Mouse (Mus musculus) erythroblast, embryonic 14.5 days (primary cell): Measurements from ENCODE around the gene Atp5f1. TPM values are rescaled to one million over a fixed set of nuclear protein-coding genes. Genes with fewer than 3 reads are reported as not detected.

Experiments used
- H3K27me3 ChIP-seq: 2 replicates; pipeline ENCODE4 v1.6.1; 2012; ENCODE audit warnings: inconsistent platforms; ENCODE audit not compliant: control insufficient read depth
- H3K36me3 ChIP-seq: 2 replicates; pipeline ENCODE4 v1.6.1; 2012; ENCODE audit warnings: mild to moderate bottlenecking, inconsistent platforms; ENCODE audit not compliant: control insufficient read depth
- H3K4me1 ChIP-seq: 2 replicates; pipeline ENCODE4 v1.6.1; 2012; ENCODE audit warnings: inconsistent platforms; ENCODE audit not compliant: control insufficient read depth
- H3K4me3 ChIP-seq: replicated peaks from 2 replicates; pipeline ENCODE3; 2012; ENCODE audit warnings: moderate library complexity, mild to moderate bottlenecking, inconsistent platforms
- H3K9me3 ChIP-seq: 2 replicates; pipeline ENCODE4 v1.6.1; 2012; ENCODE audit warnings: low read length, inconsistent platforms, mixed read lengths; ENCODE audit not compliant: control insufficient read depth
- GATA1 ChIP-seq: IDR thresholded peaks from 2 replicates; pipeline ENCODE4 v1.6.1; 2012; ENCODE audit warnings: low read length, inconsistent platforms, mixed read lengths
- TAL1 ChIP-seq: IDR thresholded peaks from 3 replicates; pipeline ENCODE4 v1.6.1; 2012; ENCODE audit warnings: low read length, inconsistent platforms, mixed read lengths
- polyA plus RNA-seq: library from polyadenylated mRNA; stranded (reverse); fragments of >175 nt; gene quantifications from 2 replicates; pipeline ENCODE4 v1.2.3, GENCODE M21; 2012

The Atp5f1 gene
- polyA plus RNA-seq, 1 experiment, result 25.2 TPM

DNA sequence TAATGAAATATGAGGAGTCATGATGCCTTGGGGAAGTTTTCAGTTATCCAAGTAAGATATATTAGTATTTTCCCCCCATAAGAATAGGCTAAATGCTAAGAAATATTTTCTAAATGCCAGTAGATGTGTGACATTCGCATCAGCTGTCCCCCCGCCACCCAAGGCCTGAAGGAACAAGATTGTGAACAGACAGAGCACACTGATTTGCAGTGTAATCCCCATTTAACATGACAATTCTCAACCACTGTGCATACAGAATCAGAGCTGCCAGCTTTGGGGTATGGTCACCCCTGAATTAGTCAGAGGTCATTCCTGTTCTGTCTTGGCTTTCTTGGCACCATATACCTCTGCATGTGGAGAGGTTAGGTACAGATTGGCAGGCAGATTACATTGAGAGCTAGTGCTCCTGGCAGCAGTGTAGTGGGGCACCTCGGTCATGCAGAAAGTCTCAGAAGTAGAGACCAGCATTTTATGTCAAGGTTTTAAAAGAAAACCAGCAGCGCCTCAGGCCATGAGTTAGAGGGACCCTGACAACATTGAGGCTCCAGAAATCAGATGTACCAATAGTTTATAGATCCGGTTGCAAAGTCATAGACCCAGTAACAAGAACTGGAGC, 12.0 kb upstream of the Atp5f1 start:
- peaks cover 32% of the 10 kb centered on the region for H3K36me3 ChIP-seq
- no peak overlapping the region for H3K4me3 ChIP-seq
- no peaks in the 10 kb centered on the region for H3K9me3 ChIP-seq
- TF ChIP-seq TAL1, result no peak
- TF ChIP-seq GATA1, result no peak
- no peaks in the 10 kb centered on the region for H3K27me3 ChIP-seq
- H3K4me1 ChIP-seq, result no peaks in the 10 kb centered on the region

DNA sequence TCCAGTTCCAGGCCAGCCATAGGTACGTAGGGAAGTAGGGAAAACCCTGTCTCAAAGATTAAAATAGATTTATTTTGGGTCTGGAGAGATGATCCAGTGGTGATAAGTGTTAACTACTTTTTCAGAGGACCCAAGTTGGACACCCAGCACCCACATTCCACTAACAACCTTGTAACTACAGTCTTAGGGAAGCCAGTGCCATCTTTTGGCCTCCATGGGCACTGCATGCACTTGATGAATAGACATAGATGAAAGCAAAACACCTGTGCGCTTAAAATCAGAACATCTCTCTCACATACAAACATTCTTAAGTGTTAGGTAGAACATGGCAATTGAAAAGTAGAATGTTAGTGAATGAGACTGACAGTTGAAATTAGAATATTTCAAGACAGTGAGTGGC, 801 bp upstream of the Atp5f1 start:
- Histone ChIP-seq H3K4me1 (peaks cover 35% of the 10 kb centered on the region), H3K36me3 (peaks cover 69% of the 10 kb centered on the region), H3K4me3 (peak overlapping the region; percentile 75), H3K9me3 (peaks cover 2% of the 10 kb centered on the region; the same call in 1 of the 2 replicates), H3K27me3 (no peaks in the 10 kb centered on the region)
- TF ChIP-seq TAL1 (no peak), GATA1 (no peak)

DNA sequence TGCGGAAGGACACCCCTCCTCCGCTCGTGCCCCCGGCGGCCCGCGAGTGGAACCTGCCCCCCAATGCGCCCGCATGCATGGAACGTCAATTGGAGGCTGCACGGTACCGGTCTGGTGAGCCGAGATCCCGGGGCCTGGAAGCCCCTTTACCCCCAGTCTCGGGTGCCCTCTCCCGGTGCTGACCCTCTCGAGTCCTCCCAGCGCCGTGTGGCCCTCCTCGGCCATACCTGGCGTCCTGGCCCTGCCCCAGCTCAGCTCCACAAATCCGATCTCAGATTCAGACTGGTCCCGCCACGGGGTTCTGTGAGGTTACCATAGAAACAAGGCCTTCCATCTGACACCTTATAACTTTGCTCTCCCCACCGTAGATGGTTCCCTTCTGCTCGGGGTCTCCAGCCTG, 314 bp downstream of the Atp5f1 start:
- H3K4me1 ChIP-seq, result peaks cover 37% of the 10 kb centered on the region

DNA sequence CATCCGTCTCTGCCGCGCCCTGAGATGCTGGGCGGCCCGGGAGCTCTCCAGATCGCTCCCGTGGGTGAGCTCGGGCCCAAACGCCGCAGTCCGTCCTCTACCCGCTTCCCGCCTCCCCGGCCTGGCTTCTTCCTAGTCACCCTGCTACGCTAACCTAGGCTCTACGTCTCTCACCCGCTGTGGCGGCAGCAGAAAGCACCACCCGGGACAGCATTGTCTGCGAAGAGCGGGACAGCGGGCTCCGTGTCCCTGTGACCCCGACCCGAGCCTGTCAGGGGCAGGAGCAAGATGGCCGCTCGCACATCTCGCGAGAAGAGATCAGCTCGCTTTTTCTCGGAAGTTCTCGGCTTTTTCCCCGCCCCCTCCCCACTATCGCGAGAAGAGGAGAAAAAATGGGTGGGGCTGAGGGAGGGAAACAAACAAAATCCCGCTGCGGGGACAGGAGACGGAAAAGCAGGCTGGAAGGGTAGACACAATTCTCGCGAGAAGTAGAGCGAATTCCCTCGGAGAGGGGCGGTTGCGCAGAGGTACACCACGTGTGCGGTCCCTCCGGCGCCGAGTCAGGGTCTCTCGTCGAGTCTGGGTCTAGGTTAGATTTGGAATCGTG, 822 bp downstream of the Atp5f1 start, which contains the start of gene Wdr77:
Wdr77 (plus strand) TSS at position 396 of the 607 bp plus-strand sequence.
- peaks cover 69% of the 10 kb centered on the region for H3K36me3 ChIP-seq
- peaks cover 37% of the 10 kb centered on the region for H3K4me1 ChIP-seq
- TF ChIP-seq GATA1 (no peak), TAL1 (no peak)
- peak within 1 kb of the TSS; percentile 75 for H3K4me3 ChIP-seq
- no peaks in the 10 kb centered on the region for H3K27me3 ChIP-seq
- peaks cover 2% of the 10 kb centered on the region; the same call in 1 of the 2 replicates for H3K9me3 ChIP-seq

More for the DNA sequence above, 314 bp downstream of the Atp5f1 start:
- Histone ChIP-seq H3K36me3 (peaks cover 69% of the 10 kb centered on the region), H3K27me3 (no peaks in the 10 kb centered on the region), H3K4me3 (peak overlapping the region; percentile 75), H3K9me3 (peaks cover 2% of the 10 kb centered on the region; the same call in 1 of the 2 replicates)
- TF ChIP-seq TAL1 (no peak), GATA1 (no peak)

DNA sequence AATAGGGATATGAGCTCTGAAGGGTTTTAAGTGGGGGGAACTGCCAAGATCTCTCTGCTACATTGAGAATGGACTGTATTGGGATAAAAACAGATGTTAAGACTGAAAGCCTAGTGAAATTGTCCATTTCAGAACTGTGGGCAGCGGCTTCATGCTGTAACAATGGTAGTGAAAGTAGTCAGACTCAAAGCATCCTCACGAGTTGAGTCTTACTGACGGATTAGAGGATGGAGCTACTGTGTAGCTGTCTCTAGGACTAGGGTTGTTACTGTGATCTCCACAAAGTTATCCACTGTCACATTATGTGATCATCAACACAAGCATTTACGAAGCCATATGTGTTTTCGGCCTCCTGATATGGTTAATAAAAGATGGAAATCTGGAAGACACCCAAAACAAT, 1.7 kb downstream of the Atp5f1 start:
- H3K4me1 ChIP-seq, result peaks cover 37% of the 10 kb centered on the region
- H3K9me3 ChIP-seq, result peaks cover 2% of the 10 kb centered on the region; the same call in 1 of the 2 replicates
- H3K4me3 ChIP-seq, result peak overlapping the region; percentile 75
- TF ChIP-seq GATA1 (no peak), TAL1 (no peak)
- H3K36me3 ChIP-seq, result peaks cover 71% of the 10 kb centered on the region
- H3K27me3 ChIP-seq, result no peaks in the 10 kb centered on the region

DNA sequence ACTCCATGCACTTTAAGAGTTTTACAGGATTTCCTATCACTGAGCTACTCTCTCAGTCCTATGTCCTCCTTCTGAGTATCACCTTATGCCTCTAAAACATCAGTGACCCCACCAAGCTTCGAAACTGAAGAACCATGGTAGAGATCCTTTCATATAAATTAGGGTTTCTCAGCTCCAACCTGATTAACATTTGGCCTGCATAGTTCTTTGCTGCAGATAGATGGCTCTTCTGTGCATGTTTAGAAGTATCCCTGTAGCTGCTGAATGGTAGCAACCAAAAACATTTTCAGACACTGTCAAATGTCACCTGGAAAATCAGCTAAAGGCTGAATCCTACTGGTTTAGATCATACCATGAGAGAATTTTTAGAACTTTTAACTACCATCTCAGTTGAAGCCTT, 2.7 kb downstream of the Atp5f1 start:
- H3K9me3 ChIP-seq, result peaks cover 2% of the 10 kb centered on the region; the same call in 1 of the 2 replicates
- peak overlapping the region; percentile 75 for H3K4me3 ChIP-seq
- H3K36me3 ChIP-seq, result peaks cover 71% of the 10 kb centered on the region
- H3K4me1 ChIP-seq, result peaks cover 37% of the 10 kb centered on the region
- H3K27me3 ChIP-seq, result no peaks in the 10 kb centered on the region
- TF ChIP-seq GATA1 (no peak), TAL1 (no peak)

DNA sequence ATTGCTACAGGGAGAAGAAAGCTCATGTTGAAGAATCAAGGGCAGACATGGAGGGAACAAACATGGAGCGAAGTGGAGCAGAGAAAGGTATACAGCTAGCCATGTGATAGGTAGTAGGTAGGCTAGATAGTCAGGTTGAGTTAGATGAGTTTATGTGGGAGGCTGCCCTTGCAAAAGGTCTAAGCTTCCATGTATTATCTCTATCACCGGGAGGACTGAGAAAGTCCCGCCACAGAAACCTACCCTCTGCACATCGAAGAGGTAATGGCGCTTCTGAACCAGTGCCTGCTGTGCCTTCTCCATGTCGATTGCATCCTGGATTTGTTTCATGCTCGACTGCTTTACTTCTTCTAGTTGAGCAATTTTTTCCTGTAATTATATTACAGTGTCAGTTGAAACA, 8.6 kb downstream of the Atp5f1 start:
- H3K4me3 ChIP-seq, result no peak overlapping the region
- no peaks in the 10 kb centered on the region for H3K9me3 ChIP-seq
- TF ChIP-seq TAL1 (no peak), GATA1 (no peak)
- no peaks in the 10 kb centered on the region for H3K27me3 ChIP-seq
- peaks cover 100% of the 10 kb centered on the region for H3K36me3 ChIP-seq
- H3K4me1 ChIP-seq, result peaks cover 14% of the 10 kb centered on the region

DNA sequence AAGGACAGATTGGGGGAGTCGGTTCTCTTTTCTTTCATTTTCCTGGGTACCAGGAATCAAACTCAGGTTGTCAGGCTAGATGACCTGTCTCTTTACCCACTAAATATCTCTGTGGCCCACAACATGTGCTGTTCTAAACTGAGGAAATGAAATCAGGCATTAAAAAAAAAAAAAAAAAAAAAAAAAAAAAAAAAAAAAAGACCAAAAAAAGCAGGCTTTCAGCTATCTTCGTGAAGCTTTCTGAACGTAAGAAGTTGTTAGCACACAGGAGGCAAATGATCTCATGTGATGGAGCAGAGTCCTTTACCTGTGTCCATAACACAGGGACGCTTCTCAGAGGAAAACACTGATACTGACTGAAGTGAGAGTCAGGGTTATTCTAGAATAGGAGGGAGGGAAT, 23.8 kb downstream of the Atp5f1 start:
- Histone ChIP-seq H3K4me1 (peaks cover 4% of the 10 kb centered on the region; the same call in 1 of the 2 replicates), H3K4me3 (no peak overlapping the region), H3K9me3 (no peaks in the 10 kb centered on the region), H3K36me3 (peaks cover 29% of the 10 kb centered on the region), H3K27me3 (no peaks in the 10 kb centered on the region)
- TF ChIP-seq GATA1 (no peak), TAL1 (no peak)

DNA sequence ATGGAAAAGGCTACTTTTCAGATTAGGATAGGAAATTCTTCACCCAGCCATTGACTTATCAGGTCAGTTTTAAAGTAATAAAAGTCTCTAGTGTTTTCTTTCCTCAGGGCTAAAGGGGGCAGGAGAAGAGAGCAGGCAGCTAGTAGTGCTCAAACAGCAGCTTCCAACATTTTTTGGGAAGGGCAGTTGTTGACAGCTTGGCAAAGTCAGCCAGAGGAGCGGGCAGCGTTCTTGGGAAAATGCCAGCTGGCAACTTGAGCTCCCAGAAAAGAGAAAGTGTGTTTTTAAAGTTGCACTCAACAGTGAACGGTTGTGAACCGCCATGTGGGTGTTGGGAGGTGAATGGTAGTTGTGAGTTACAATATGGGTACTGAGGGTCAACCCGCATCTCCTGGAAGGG, 24.9 kb downstream of the Atp5f1 start:
- Histone ChIP-seq H3K36me3 (peaks cover 18% of the 10 kb centered on the region), H3K4me1 (peaks cover 4% of the 10 kb centered on the region; the same call in 1 of the 2 replicates), H3K27me3 (no peaks in the 10 kb centered on the region), H3K4me3 (no peak overlapping the region), H3K9me3 (no peaks in the 10 kb centered on the region)
- TF ChIP-seq TAL1 (no peak), GATA1 (no peak)
